Mouse (Mus musculus) G1E (cell line): ENCODE results near the gene Ndufb7. TPM values are rescaled to one million over a fixed set of nuclear protein-coding genes. Genes with fewer than 3 reads are reported as not detected.

Source experiments
- ATAC-seq: 2 replicates; pipeline ENCODE4 v1.8.0; 2016; ENCODE audit warnings: mild to moderate bottlenecking; ENCODE audit not compliant: insufficient number of reproducible peaks, poor library complexity, low FRiP score, severe bottlenecking; ENCODE audit errors: extremely low read depth
- DNase-seq: peaks from one replicate; pipeline ENCODE4 v3.0.0; 2012; ENCODE audit warnings: low spot score
- H3K27me3 ChIP-seq: 2 replicates; pipeline ENCODE4 v1.6.1; 2012; ENCODE audit warnings: mild to moderate bottlenecking, low read length, inconsistent platforms; ENCODE audit not compliant: insufficient read depth
- H3K36me3 ChIP-seq: replicated peaks from 2 replicates; pipeline ENCODE3; 2012; ENCODE audit warnings: mild to moderate bottlenecking, inconsistent platforms
- H3K4me1 ChIP-seq: 2 replicates; pipeline ENCODE4 v1.6.1; 2012; ENCODE audit warnings: low read depth, low read length, inconsistent platforms, mixed read lengths; ENCODE audit not compliant: insufficient read depth
- H3K4me3 ChIP-seq: 2 replicates; pipeline ENCODE4 v1.5.1; 2012; ENCODE audit warnings: low read depth, mild to moderate bottlenecking, inconsistent platforms, low read length, moderate library complexity, mixed read lengths
- H3K9me3 ChIP-seq: replicated peaks from 2 replicates; pipeline ENCODE4 v1.6.1; 2012; ENCODE audit warnings: inconsistent platforms
- CTCF ChIP-seq: IDR thresholded peaks from 2 replicates; pipeline ENCODE4 v1.5.1; 2012; ENCODE audit warnings: low read depth, low read length, inconsistent platforms, mixed read lengths
- GATA1 ChIP-seq: IDR thresholded peaks from 2 replicates; pipeline ENCODE4 v1.6.1; 2012; ENCODE audit warnings: borderline replicate concordance, low read length, inconsistent platforms, mixed read lengths
- GATA2 ChIP-seq: IDR thresholded peaks from 2 replicates; pipeline ENCODE4 v1.6.1; 2012; ENCODE audit warnings: low read depth, low read length, inconsistent platforms, borderline replicate concordance
- POLR2AphosphoS5 ChIP-seq: IDR thresholded peaks from 2 replicates; pipeline ENCODE4 v1.6.1; 2012; ENCODE audit warnings: low read depth, low read length, inconsistent platforms; ENCODE audit not compliant: insufficient replicate concordance
- TAL1 ChIP-seq: conservative IDR thresholded peaks from 2 replicates; pipeline ENCODE4 v1.6.1; 2012; ENCODE audit warnings: low read depth, low read length, inconsistent platforms, mixed read lengths
- polyA plus RNA-seq: library from polyadenylated mRNA; stranded (reverse); fragments of >175 nt; gene quantifications from 2 replicates; pipeline ENCODE4 v1.2.3, GENCODE M21; 2012
- total RNA-seq, 2 experiments: library from RNA; stranded (forward) in 1 of 2; stranded (reverse) in 1 of 2; fragments of 200-1000 nt in 1 of 2; fragments of >200 nt in 1 of 2; fragmentation: Nextera tagmentation in 1 of 2; gene quantifications; 2 replicates each; pipeline ENCODE4 v1.2.3; 2014 to 2017

The Ndufb7 gene
- total and polyA plus RNA-seq, 3 experiments, result 68.9 to 233 (median 144) TPM

GRCm38 (mm10) chr8:83575561-83576515 lies 9.4 kb downstream of the Ndufb7 start:
- Histone ChIP-seq H3K36me3 (peaks cover 99% of the 10 kb centered on the region), H3K4me1 (peaks cover 51% of the 10 kb centered on the region)

GRCm38 (mm10) chr8:83576516-83576895 lies 10.0 kb downstream of the Ndufb7 start:
- Histone ChIP-seq H3K4me3 (no peak overlapping the region), H3K9me3 (no peaks in the 10 kb centered on the region), H3K4me1 (peaks cover 55% of the 10 kb centered on the region), H3K36me3 (peaks cover 98% of the 10 kb centered on the region), H3K27me3 (no peaks in the 10 kb centered on the region)
- ATAC-seq (no peak), DNase-seq (no peak)
- TF ChIP-seq GATA2 (no peak), CTCF (no peak), TAL1 (no peak)

More at GRCm38 (mm10) chr8:83575561-83576515, 9.4 kb downstream of the Ndufb7 start:
- DNase-seq, result no peak
- H3K4me3 ChIP-seq, result no peak overlapping the region
- ATAC-seq, result no peak
- TF ChIP-seq GATA2 (no peak), TAL1 (no peak), CTCF (no peak), GATA1 (no peak), POLR2AphosphoS5 (no peak)
- H3K27me3 ChIP-seq, result no peaks in the 10 kb centered on the region
- H3K9me3 ChIP-seq, result no peaks in the 10 kb centered on the region

- DNase-seq (no peak), ATAC-seq (no peak)
- no peak overlapping the region for H3K4me3 ChIP-seq
- peaks cover 97% of the 10 kb centered on the region for H3K36me3 ChIP-seq
- no peaks in the 10 kb centered on the region for H3K27me3 ChIP-seq
- H3K4me1 ChIP-seq, result peaks cover 57% of the 10 kb centered on the region
- TF ChIP-seq GATA2 (no peak), GATA1 (no peak), CTCF (no peak), TAL1 (no peak), POLR2AphosphoS5 (no peak)
- H3K9me3 ChIP-seq, result no peaks in the 10 kb centered on the region
These were observed 10.4 kb downstream of the Ndufb7 start for GRCm38 (mm10) chr8:83576921-83577320.

GRCm38 (mm10) chr8:83577384-83577791 lies 10.9 kb downstream of the Ndufb7 start:
- no peak for DNase-seq
- Histone ChIP-seq H3K36me3 (peaks cover 97% of the 10 kb centered on the region), H3K4me3 (no peak overlapping the region), H3K9me3 (no peaks in the 10 kb centered on the region), H3K27me3 (no peaks in the 10 kb centered on the region), H3K4me1 (peaks cover 58% of the 10 kb centered on the region)
- ATAC-seq, result no peak
- TF ChIP-seq GATA2 (no peak), GATA1 (no peak), TAL1 (no peak), CTCF (no peak), POLR2AphosphoS5 (no peak)

GRCm38 (mm10) chr8:83578131-83579055 lies 11.9 kb downstream of the Ndufb7 start:
- no peak overlapping the region for H3K4me3 ChIP-seq
- no peaks in the 10 kb centered on the region for H3K27me3 ChIP-seq
- no peaks in the 10 kb centered on the region for H3K9me3 ChIP-seq
- peaks cover 96% of the 10 kb centered on the region for H3K36me3 ChIP-seq
- peaks cover 59% of the 10 kb centered on the region for H3K4me1 ChIP-seq
- no peak for ATAC-seq
- TF ChIP-seq TAL1, result no peak
- no peak for TF ChIP-seq POLR2AphosphoS5
- TF ChIP-seq GATA1, result no peak
- TF ChIP-seq CTCF, result no peak
- TF ChIP-seq GATA2, result no peak
- DNase-seq, result no peak

- ATAC-seq (no peak), DNase-seq (no peak)
- TF ChIP-seq TAL1 (no peak), CTCF (no peak), POLR2AphosphoS5 (no peak), GATA2 (no peak), GATA1 (no peak)
- Histone ChIP-seq H3K4me3 (no peak overlapping the region), H3K4me1 (peaks cover 50% of the 10 kb centered on the region), H3K27me3 (no peaks in the 10 kb centered on the region), H3K9me3 (no peaks in the 10 kb centered on the region), H3K36me3 (peaks cover 94% of the 10 kb centered on the region)
These were observed 13.2 kb downstream of the Ndufb7 start for GRCm38 (mm10) chr8:83579676-83580075.
